In the genomic region with DNA sequence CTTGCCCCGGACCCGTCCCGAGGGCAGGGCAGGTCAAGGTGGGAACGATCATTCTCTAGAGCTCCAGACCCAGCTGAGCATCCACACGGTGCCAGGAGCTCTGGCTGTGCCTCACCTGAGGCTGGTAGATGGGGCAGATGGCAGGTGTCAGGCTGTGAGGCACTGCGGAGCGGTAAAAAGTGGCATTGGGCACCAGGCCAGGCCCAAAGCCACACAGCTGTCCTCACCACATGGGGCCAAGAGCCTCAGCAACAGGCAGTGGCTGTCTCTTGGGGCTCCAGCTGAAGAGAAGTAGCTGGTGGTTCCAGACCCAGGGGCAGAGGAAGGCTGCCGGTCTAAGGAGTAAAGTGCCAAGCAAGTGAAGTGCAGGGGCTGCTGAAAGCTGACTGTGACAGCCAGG, we compare ENCODE assay signal across 21 mouse cellular contexts. TPM values are rescaled to one million over a fixed set of nuclear protein-coding genes. Genes with fewer than 3 reads are reported as not detected.
DNase-seq lines count a peak whose midpoint lies in the region; ATAC-seq and TF ChIP-seq lines count a peak whose summit lies in the region.
"Had no signal": no experiment of that assay in that cellular context is flagged by ENCODE, and none has a peak within 500 bp of the region (broad histone marks: within the 10 kb centered on the region; RNA-seq: fewer than 3 reads in every experiment).

No protein-coding gene starts in this region.

- H3K9me3 ChIP-seq in hindbrain, embryonic 14.5 days (ENCODE audit: control insufficient read depth, low read length) = no peaks in the 10 kb centered on the region
- H3K9me3 ChIP-seq in hindbrain, embryonic 16.5 days (ENCODE audit: control insufficient read depth, low read length) = no peaks in the 10 kb centered on the region
- peaks cover 10% of the 10 kb centered on the region for H3K9me3 ChIP-seq in CH12.LX (replicated peaks; ENCODE audit: low read length)
- H3K9me3 ChIP-seq: heart, embryonic 10.5 days; limb, embryonic 13.5 days; midbrain, embryonic 13.5 days; stomach, embryonic 15.5 days had no signal

- dilution Hi-C loops in CH12.LX (cut with MboI; ENCODE audit: extremely low pct_ligation_motif_present, extremely low pct_unique_long_range_greater_than_20kb, low sequenced_read_pairs) = no loop called here

- H3K79me2 ChIP-seq in CH12.LX (replicated peaks; ENCODE audit: control insufficient read depth, extremely low read depth, insufficient read depth, poor library complexity, severe bottlenecking) = no peaks in the 10 kb centered on the region

- H3K4me1 ChIP-seq in hindbrain, embryonic 14.5 days (replicated peaks; ENCODE audit: control insufficient read depth, insufficient read depth, low read length) = peaks cover 29% of the 10 kb centered on the region
- H3K4me1 ChIP-seq in hindbrain, embryonic 16.5 days (ENCODE audit: control insufficient read depth, insufficient read depth, low read depth, low read length) = peaks cover 26% of the 10 kb centered on the region
- H3K4me1 ChIP-seq in CH12.LX (ENCODE audit: control insufficient read depth in 1 of 2, insufficient read depth in 2 of 2) = peaks cover 22 to 33% of the 10 kb centered on the region in 2 experiments

- no peak overlapping the region for H3K9ac ChIP-seq in hindbrain, embryonic 14.5 days
- H3K9ac ChIP-seq in hindbrain, embryonic 16.5 days (ENCODE audit: low read depth, low read length) = no peak overlapping the region
- H3K9ac ChIP-seq in CH12.LX (ENCODE audit: insufficient read depth, low read depth) = no peak overlapping the region
- H3K9ac ChIP-seq: limb, embryonic 13.5 days; liver, postnatal 0 days; midbrain, embryonic 13.5 days; stomach, embryonic 15.5 days had no signal

- no peak for TF ChIP-seq RAD21 in CH12.LX (IDR thresholded peaks at IDR 0.05; ENCODE audit: low read depth, low read length)

- TF ChIP-seq CTCF in CH12.LX (conservative IDR thresholded peaks at IDR 0.05 in 1 of 2, IDR thresholded peaks at IDR 0.05 in 1 of 2; ENCODE audit: low read depth in 2 of 2, low read length in 2 of 2) = no peak
- TF ChIP-seq CTCF in brain, embryonic 14.5 days (IDR thresholded peaks at IDR 0.05; ENCODE audit: borderline replicate concordance, extremely low read depth, insufficient read depth, insufficient read length) = no peak

- H3K4me3 ChIP-seq in hindbrain, embryonic 14.5 days (replicated peaks; ENCODE audit: low read length) = no peak overlapping the region
- no peak overlapping the region for H3K4me3 ChIP-seq in hindbrain, embryonic 16.5 days (ENCODE audit: low read length)
- H3K4me3 ChIP-seq in CH12.LX (replicated peaks in 1 of 3; ENCODE audit: low read depth in 2 of 3, low read length in 2 of 3, poor library complexity in 1 of 3) = no peak overlapping the region
- H3K4me3 ChIP-seq: limb, embryonic 13.5 days; midbrain, embryonic 13.5 days; stomach, embryonic 15.5 days had no signal

- no peak for TF ChIP-seq POLR2A in CH12.LX (IDR thresholded peaks at IDR 0.05; ENCODE audit: low read depth, low read length)
- TF ChIP-seq POLR2A in brain, embryonic 14.5 days (IDR thresholded peaks at IDR 0.05; ENCODE audit: borderline replicate concordance, extremely low read depth, insufficient read depth, insufficient read length, poor library complexity, severe bottlenecking) = no peak

- 52% methylated on average over 8 of the region's 8 CpGs for WGBS in hindbrain, embryonic 14.5 days
- WGBS in hindbrain, embryonic 16.5 days = 45% methylated on average over 8 of the region's 8 CpGs

- no peak for DNase-seq in hindbrain, embryonic 14.5 days (ENCODE audit: low spot score)
- no peak for DNase-seq in CH12.LX (ENCODE audit: extremely low read depth)
- DNase-seq in brain, embryonic 14.5 days (ENCODE audit: low read depth) = peak; percentile 42
- DNase-seq in cerebellum, postnatal 36 days = peak; percentile 69 to 71
- DNase-seq in right cerebral cortex, postnatal 4 days = no peak
- DNase-seq in spleen, postnatal 14 days (ENCODE audit: low spot score in 2 of 2) = no peak
- DNase-seq: adrenal gland, postnatal 36 days; gastrocnemius, postnatal 36 days; heart, postnatal 36 days; liver, postnatal 0 days; lung, postnatal 4 days had no signal

- H3K27me3 ChIP-seq in hindbrain, embryonic 14.5 days (ENCODE audit: control insufficient read depth, insufficient read depth, low read length) = peaks cover 44% of the 10 kb centered on the region
- peaks cover 27% of the 10 kb centered on the region for H3K27me3 ChIP-seq in hindbrain, embryonic 16.5 days (replicated peaks; ENCODE audit: control insufficient read depth, insufficient read depth, low read length)
- no peaks in the 10 kb centered on the region for H3K27me3 ChIP-seq in CH12.LX (replicated peaks)

- peaks cover 17% of the 10 kb centered on the region; the same call in 1 of the 2 replicates for H3K36me3 ChIP-seq in hindbrain, embryonic 14.5 days (replicated peaks; ENCODE audit: control insufficient read depth, insufficient read depth)
- H3K36me3 ChIP-seq in hindbrain, embryonic 16.5 days (ENCODE audit: control insufficient read depth, insufficient read depth, low read length) = peaks cover 7% of the 10 kb centered on the region
- peaks cover 25 to 50% of the 10 kb centered on the region in 2 experiments for H3K36me3 ChIP-seq in CH12.LX (replicated peaks in 1 of 2; ENCODE audit: control insufficient read depth in 1 of 2, insufficient read depth in 1 of 2, low read length in 1 of 2)
- H3K36me3 ChIP-seq: stomach, embryonic 15.5 days had no signal

- H3K4me2 ChIP-seq in hindbrain, embryonic 14.5 days (replicated peaks) = no peak overlapping the region
- H3K4me2 ChIP-seq in hindbrain, embryonic 16.5 days (ENCODE audit: low read length) = no peak overlapping the region
- H3K4me2 ChIP-seq in CH12.LX (ENCODE audit: insufficient read depth, low read depth, poor library complexity, severe bottlenecking) = no peak overlapping the region
- H3K4me2 ChIP-seq: limb, embryonic 13.5 days; midbrain, embryonic 13.5 days; stomach, embryonic 15.5 days had no signal

- in situ Hi-C loops in CH12.LX (cut with MboI; ENCODE audit: low pct_ligation_motif_present, low pct_unique_long_range_greater_than_20kb, low sequenced_read_pairs) = loop anchor here (5.0 kb wide), 1 partner anchor 54 kb away; no protein-coding TSS in a partner anchor

- no peak for TF ChIP-seq EP300 in CH12.LX (IDR thresholded peaks at IDR 0.05; ENCODE audit: low read length)

- H3K27ac ChIP-seq in hindbrain, embryonic 14.5 days = no peak overlapping the region
- no peak overlapping the region for H3K27ac ChIP-seq in hindbrain, embryonic 16.5 days (ENCODE audit: low read depth, low read length)
- H3K27ac ChIP-seq in CH12.LX (ENCODE audit: insufficient read depth, low read depth) = peak overlapping the region; percentile 44
- H3K27ac ChIP-seq: heart, embryonic 10.5 days; limb, embryonic 13.5 days; midbrain, embryonic 13.5 days; stomach, embryonic 15.5 days had no signal

- peak; percentile 40; the same call in 1 of the 2 replicates for ATAC-seq in hindbrain, embryonic 14.5 days (ENCODE audit: low FRiP score)
- ATAC-seq in hindbrain, embryonic 16.5 days = no peak
- no peak for ATAC-seq in frontal cortex, adult (ENCODE audit: low TSS enrichment)
- ATAC-seq: CD4-positive, CD25-positive, alpha-beta regulatory T cell, adult 4 months; forebrain, embryonic 16.5 days; inflammation-experienced regulatory T-cells, adult 6 months; liver, postnatal 0 days; midbrain, embryonic 13.5 days had no signal

TF ChIP-seq in CH12.LX, 34 proteins besides CTCF, POLR2A, EP300 and RAD21:
- peak; percentile 56; the same call in 1 of the 2 replicates for TF ChIP-seq TCF12 (IDR thresholded peaks at IDR 0.05; ENCODE audit: low read depth, low read length)
- no peak for TF ChIP-seq UBTF (IDR thresholded peaks at IDR 0.05; ENCODE audit: low read depth, low read length)

RNA-seq across cellular contexts. Expression of a gene that starts 20.7 kb away (rescaled TPM):
- 0.33 and 0.35 TPM in 2 replicates for polyA plus RNA-seq in hindbrain, embryonic 14.5 days (2014; fragmentation: Nextera tagmentation; extraction: Ambion mirVana)
- 0.60 and 0.72 TPM in 2 replicates for polyA plus RNA-seq in hindbrain, embryonic 16.5 days (2015; fragmentation: Nextera tagmentation; extraction: Ambion mirVana)
- 0.04 TPM in 1 of 2 replicates, not detected in the other for total RNA-seq in CH12.LX (2012; rRNA removed)
- total RNA-seq in CH12.LX (2014; rRNA removed) = not detected in 2 replicates
- polyA plus RNA-seq in CH12.LX (2012; ENCODE audit: insufficient read length, low read depth) = not detected in 2 replicates
- 0.89 and 1.2 TPM in 2 replicates for polyA plus RNA-seq in brain, embryonic 14.5 days (2012; rRNA removed)
- total RNA-seq: gastrocnemius, postnatal 36 days had no signal
- polyA plus RNA-seq: CD4-positive, CD25-positive, alpha-beta regulatory T cell, adult 4 months; inflammation-experienced regulatory T-cells, adult 6 months; kidney, embryonic 14.5 days had no signal

RNA-seq across cellular contexts. Expression of a gene that starts 30.5 kb away (rescaled TPM):
- polyA plus RNA-seq in hindbrain, embryonic 14.5 days (2014; fragmentation: Nextera tagmentation; extraction: Ambion mirVana) = 15.2 TPM in 2 replicates
- polyA plus RNA-seq in hindbrain, embryonic 16.5 days (2015; fragmentation: Nextera tagmentation; extraction: Ambion mirVana) = 21.2 and 22.5 TPM in 2 replicates
- total RNA-seq in CH12.LX (2012; rRNA removed) = 62.2 and 63.3 TPM in 2 replicates
- 40.9 and 43.8 TPM in 2 replicates for total RNA-seq in CH12.LX (2014; rRNA removed)
- polyA plus RNA-seq in CH12.LX (2012; ENCODE audit: insufficient read length, low read depth) = 58.6 and 62.1 TPM in 2 replicates
- 26.1 and 32.4 TPM in 2 replicates for polyA plus RNA-seq in brain, embryonic 14.5 days (2012; rRNA removed)

RNA-seq across cellular contexts. Expression of a gene that starts 51.1 kb away (rescaled TPM):
- polyA plus RNA-seq in hindbrain, embryonic 14.5 days (2014; fragmentation: Nextera tagmentation; extraction: Ambion mirVana) = 1.4 and 1.5 TPM in 2 replicates
- 1.4 and 2.0 TPM in 2 replicates for polyA plus RNA-seq in hindbrain, embryonic 16.5 days (2015; fragmentation: Nextera tagmentation; extraction: Ambion mirVana)
- total RNA-seq in CH12.LX (2012; rRNA removed) (6.9 and 8.5 TPM in 2 replicates), CH12.LX (2014; rRNA removed) (0.11 and 0.30 TPM in 2 replicates)
- 0.56 and 0.63 TPM in 2 replicates for polyA plus RNA-seq in CH12.LX (2012; ENCODE audit: insufficient read length, low read depth)
- polyA plus RNA-seq in brain, embryonic 14.5 days (2012; rRNA removed) = 1.6 and 2.4 TPM in 2 replicates

RNA-seq across cellular contexts. Expression of a gene that starts 58.7 kb away (rescaled TPM):
- 18.2 and 20.0 TPM in 2 replicates for polyA plus RNA-seq in hindbrain, embryonic 14.5 days (2014; fragmentation: Nextera tagmentation; extraction: Ambion mirVana)
- polyA plus RNA-seq in hindbrain, embryonic 16.5 days (2015; fragmentation: Nextera tagmentation; extraction: Ambion mirVana) = 20.9 and 24.6 TPM in 2 replicates
- total RNA-seq in CH12.LX (2012; rRNA removed) (51.7 and 74.0 TPM in 2 replicates), CH12.LX (2014; rRNA removed) (20.7 and 30.6 TPM in 2 replicates)
- 24.1 and 34.0 TPM in 2 replicates for polyA plus RNA-seq in CH12.LX (2012; ENCODE audit: insufficient read length, low read depth)
- 16.0 and 16.9 TPM in 2 replicates for polyA plus RNA-seq in brain, embryonic 14.5 days (2012; rRNA removed)

RNA-seq across cellular contexts. Expression of a gene that starts 59.1 kb away (rescaled TPM):
- 10.7 and 11.7 TPM in 2 replicates for polyA plus RNA-seq in hindbrain, embryonic 14.5 days (2014; fragmentation: Nextera tagmentation; extraction: Ambion mirVana)
- 12.3 and 13.1 TPM in 2 replicates for polyA plus RNA-seq in hindbrain, embryonic 16.5 days (2015; fragmentation: Nextera tagmentation; extraction: Ambion mirVana)
- total RNA-seq in CH12.LX (2012; rRNA removed) = 15.7 and 16.1 TPM in 2 replicates
- total RNA-seq in CH12.LX (2014; rRNA removed) = 1.6 and 3.5 TPM in 2 replicates
- polyA plus RNA-seq in CH12.LX (2012; ENCODE audit: insufficient read length, low read depth) = 10.3 and 10.8 TPM in 2 replicates
- polyA plus RNA-seq in brain, embryonic 14.5 days (2012; rRNA removed) = 7.1 and 10.7 TPM in 2 replicates

Comparison
In these comparisons a context has a peak if more than half of its experiments do, and no peak if none do; other contexts are left out.
1. DNase-seq: peak in brain, embryonic 14.5 days (single experiment) and cerebellum, postnatal 36 days (2 of 2); none in hindbrain, embryonic 14.5 days (single experiment), CH12.LX (single experiment), right cerebral cortex, postnatal 4 days (single experiment) and spleen, postnatal 14 days (0 of 2).